Mouse (Mus musculus) bone marrow macrophage, adult 2 months (primary cell): ENCODE measurements around the gene Tagap.
"Not testable (repeated sequence)": the region's sequence is repeated elsewhere in the genome, so short reads cannot be mapped to it uniquely, and the experiment has no call there.

Source experiments
- CTCF ChIP-seq: IDR thresholded peaks from 2 replicates; pipeline ENCODE4 v1.5.1; 2012; ENCODE audit warnings: low read depth, mild to moderate bottlenecking, low read length, moderate library complexity
- POLR2A ChIP-seq: IDR thresholded peaks from 2 replicates; pipeline ENCODE4 v1.6.1; 2012; ENCODE audit warnings: mild to moderate bottlenecking, low read depth, low read length, borderline replicate concordance

- TF ChIP-seq CTCF, POLR2A: not testable (repeated sequence)
These were observed 25.5 kb downstream of the Tagap start for GRCm38 (mm10) chr17:7951333-7951732.
